Mouse (Mus musculus) hindbrain, embryonic 16.5 days (tissue): Measurements from ENCODE around the gene Gal3st4. TPM values are rescaled to one million over a fixed set of nuclear protein-coding genes. Genes with fewer than 3 reads are reported as not detected.

Experiments used
- polyA plus RNA-seq: library from polyadenylated mRNA; unstranded; fragments of >200 nt; fragmentation: Nextera tagmentation; extraction: Ambion mirVana; gene quantifications from 2 replicates; pipeline ENCODE4 v1.2.1, GENCODE M21; 2015

The Gal3st4 gene
- polyA plus RNA-seq, 1 experiment from 2014 or later = 2.1 TPM

Other genes starting within 250 kb of the Gal3st4 start
- gene Smok3c, start 219.6 kb downstream of the Gal3st4 start, polyA plus RNA-seq = not detected in 2 replicates
- gene Zkscan1, start 187.8 kb downstream of the Gal3st4 start, polyA plus RNA-seq = 15.9 and 20.5 TPM in 2 replicates
- gene Zscan21, start 155.9 kb downstream of the Gal3st4 start, polyA plus RNA-seq = 79.0 and 82.3 TPM in 2 replicates
- 22.7 and 22.9 TPM in 2 replicates for gene Zfp113, start 117.1 kb downstream of the Gal3st4 start, polyA plus RNA-seq
- gene Cops6, start 111.8 kb downstream of the Gal3st4 start, polyA plus RNA-seq = 319 and 340 TPM in 2 replicates
- 20.3 and 22.9 TPM in 2 replicates for gene Ap4m1, start 100.8 kb downstream of the Gal3st4 start, polyA plus RNA-seq
- 68.0 and 80.4 TPM in 2 replicates for gene Mcm7, start 100.4 kb downstream of the Gal3st4 start, polyA plus RNA-seq
- gene Taf6, start 85.4 kb downstream of the Gal3st4 start, polyA plus RNA-seq = 64.7 and 75.2 TPM in 2 replicates
- gene Cnpy4, start 85.4 kb downstream of the Gal3st4 start, polyA plus RNA-seq = 28.2 and 30.3 TPM in 2 replicates
- 12.8 and 14.5 TPM in 2 replicates for gene Mblac1, start 78.5 kb downstream of the Gal3st4 start, polyA plus RNA-seq
- 0.06 TPM in 1 of 2 replicates, not detected in the other for gene Nxpe5, start 46.9 kb downstream of the Gal3st4 start, polyA plus RNA-seq
- gene Lamtor4, start 17.4 kb downstream of the Gal3st4 start, polyA plus RNA-seq = 107 and 120 TPM in 2 replicates
- gene BC037034, start 8.8 kb downstream of the Gal3st4 start, polyA plus RNA-seq = 15.3 and 18.4 TPM in 2 replicates
- 0.04 and 0.12 TPM in 2 replicates for gene Gm43720, start 7.1 kb upstream of the Gal3st4 start, polyA plus RNA-seq
- 113 and 140 TPM in 2 replicates for gene Gpc2, start 7.2 kb upstream of the Gal3st4 start, polyA plus RNA-seq
- 10.3 and 13.8 TPM in 2 replicates for gene Stag3, start 7.4 kb upstream of the Gal3st4 start, polyA plus RNA-seq
- gene Pvrig, start 69.1 kb upstream of the Gal3st4 start, polyA plus RNA-seq = not detected in 2 replicates
- 52.6 and 54.1 TPM in 2 replicates for gene Zfp157, start 168.6 kb upstream of the Gal3st4 start, polyA plus RNA-seq